Mouse (Mus musculus) E14TG2a.4 (cell line): ENCODE data around the gene Atp6v0a2.
A peak's percentile ranks its signal among the peaks of the same experiment; 100 is the strongest.
"Not testable (repeated sequence)": the region's sequence is repeated elsewhere in the genome, so short reads cannot be mapped to it uniquely, and the experiment has no call there.

Source experiments
- CTCF ChIP-seq: conservative IDR thresholded peaks from 2 replicates; pipeline ENCODE4 v1.5.1; 2014; ENCODE audit warnings: low read length
- NANOG ChIP-seq: IDR thresholded peaks from 2 replicates; pipeline ENCODE4 v1.6.1; 2014; ENCODE audit warnings: borderline replicate concordance, low read length, mixed read lengths
- POU5F1 ChIP-seq: IDR thresholded peaks from 2 replicates; pipeline ENCODE4 v1.6.1; 2014; ENCODE audit warnings: low read length, borderline replicate concordance

DNA sequence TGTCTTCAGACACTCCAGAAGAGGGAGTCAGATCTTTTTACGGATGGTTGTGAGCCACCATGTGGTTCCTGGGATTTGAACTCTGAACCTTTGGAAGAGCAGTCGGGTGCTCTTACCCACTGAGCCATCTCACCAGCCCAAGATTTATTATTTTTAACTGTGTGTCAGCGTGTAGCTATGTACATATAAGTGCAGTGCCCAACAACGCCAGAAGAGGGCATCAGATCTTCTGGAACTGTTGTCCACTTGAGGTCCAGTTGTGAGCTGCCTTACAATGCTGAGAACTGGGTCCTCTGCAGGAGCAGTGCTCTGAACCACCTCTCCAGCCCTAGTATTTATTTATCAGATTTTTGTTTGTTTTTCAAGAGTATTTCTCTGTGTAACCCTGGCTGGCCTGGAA is 6.7 kb downstream of the Atp6v0a2 start:
- peak; percentile 53 for TF ChIP-seq CTCF
- not testable (repeated sequence) for TF ChIP-seq NANOG, POU5F1
